Mouse (Mus musculus): ENCODE measurements around the gene Stc2. TPM values are rescaled to one million over a fixed set of nuclear protein-coding genes. Genes with fewer than 3 reads are reported as not detected.

Stc2 gene
- polyA plus RNA-seq (2012; rRNA removed), result 1.2 and 1.8 TPM in 2 replicates

- peak in 1 of 2 experiments; percentile 32 for DNase-seq (ENCODE audit: extremely low spot score in 1 of 2, low spot score in 1 of 2)
Measured at GRCm38 (mm10) chr11:31369648-31370286, at the start of gene Stc2. Gene Stc2 (minus strand): TSS chr11:31370074.

GRCm38 (mm10) chr11:31417071-31417470 lies 47.2 kb upstream of the Stc2 start:
- DNase-seq (ENCODE audit: extremely low spot score in 1 of 2, low spot score in 1 of 2), result no peak

DNA sequence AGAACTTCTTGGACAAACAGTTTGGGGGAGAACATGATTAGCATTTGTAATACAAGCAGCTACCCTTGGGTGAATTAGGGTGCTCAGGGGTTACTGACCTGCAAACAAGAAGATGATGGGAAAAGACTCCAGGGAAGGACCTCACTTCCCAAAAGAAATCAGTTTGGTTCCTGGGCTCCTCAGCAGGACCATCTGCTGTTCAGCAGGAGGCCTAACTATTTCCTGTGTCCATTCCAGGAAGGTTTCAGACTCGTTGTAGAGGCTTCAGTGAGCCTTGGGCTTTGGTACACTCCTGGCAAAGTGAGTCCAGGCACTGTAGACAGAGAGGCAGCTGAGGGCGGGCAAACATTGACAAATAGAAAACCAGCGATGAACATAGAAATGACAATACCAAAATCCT lies 42.5 kb upstream of the Stc2 start:
- no peak for DNase-seq (ENCODE audit: extremely low spot score in 1 of 2, low spot score in 1 of 2)

- no peak for DNase-seq (ENCODE audit: extremely low spot score in 1 of 2, low spot score in 1 of 2)
Measured at GRCm38 (mm10) chr11:31406736-31407135, 36.9 kb upstream of the Stc2 start.

DNA sequence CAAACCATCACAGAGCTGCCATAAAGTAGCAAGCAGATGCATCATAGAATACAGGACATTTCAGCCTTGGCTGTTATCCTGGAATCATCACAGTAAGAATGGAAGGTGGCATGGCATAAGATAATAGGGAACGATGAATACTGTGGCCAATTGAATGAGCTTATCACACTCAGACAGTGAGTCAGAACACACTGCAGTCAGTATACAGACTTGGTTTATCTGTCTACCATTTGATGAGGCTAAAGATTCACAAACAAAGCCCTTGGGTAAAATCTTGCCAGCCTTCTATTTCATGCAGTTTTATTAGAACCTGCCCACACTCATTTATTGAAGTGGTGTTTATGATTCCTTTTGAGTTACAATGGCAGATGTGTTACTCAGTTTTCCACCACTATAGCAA lies 33.2 kb upstream of the Stc2 start:
- DNase-seq (ENCODE audit: extremely low spot score in 1 of 2, low spot score in 1 of 2), result no peak

DNA sequence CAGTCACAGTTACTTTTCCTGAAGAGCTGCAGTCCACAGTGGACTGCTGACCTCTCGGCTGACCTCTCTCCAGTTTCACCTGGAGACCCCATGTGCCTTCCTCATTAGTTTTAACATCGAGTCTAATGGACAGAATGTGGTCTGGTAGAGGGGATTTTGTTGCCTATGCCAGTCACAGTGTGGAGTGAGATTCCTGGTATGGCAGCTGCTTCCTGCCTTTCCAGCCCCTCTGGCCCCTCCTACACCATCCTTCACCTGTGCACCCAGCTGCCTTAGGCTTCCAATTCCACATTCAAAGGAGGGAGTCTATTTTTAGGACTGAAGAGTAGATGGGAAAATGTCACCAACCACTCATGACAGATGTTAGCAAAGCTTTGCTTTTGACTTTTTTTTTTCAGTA lies 28.7 kb upstream of the Stc2 start:
- DNase-seq (ENCODE audit: extremely low spot score in 1 of 2, low spot score in 1 of 2), result no peak

DNA sequence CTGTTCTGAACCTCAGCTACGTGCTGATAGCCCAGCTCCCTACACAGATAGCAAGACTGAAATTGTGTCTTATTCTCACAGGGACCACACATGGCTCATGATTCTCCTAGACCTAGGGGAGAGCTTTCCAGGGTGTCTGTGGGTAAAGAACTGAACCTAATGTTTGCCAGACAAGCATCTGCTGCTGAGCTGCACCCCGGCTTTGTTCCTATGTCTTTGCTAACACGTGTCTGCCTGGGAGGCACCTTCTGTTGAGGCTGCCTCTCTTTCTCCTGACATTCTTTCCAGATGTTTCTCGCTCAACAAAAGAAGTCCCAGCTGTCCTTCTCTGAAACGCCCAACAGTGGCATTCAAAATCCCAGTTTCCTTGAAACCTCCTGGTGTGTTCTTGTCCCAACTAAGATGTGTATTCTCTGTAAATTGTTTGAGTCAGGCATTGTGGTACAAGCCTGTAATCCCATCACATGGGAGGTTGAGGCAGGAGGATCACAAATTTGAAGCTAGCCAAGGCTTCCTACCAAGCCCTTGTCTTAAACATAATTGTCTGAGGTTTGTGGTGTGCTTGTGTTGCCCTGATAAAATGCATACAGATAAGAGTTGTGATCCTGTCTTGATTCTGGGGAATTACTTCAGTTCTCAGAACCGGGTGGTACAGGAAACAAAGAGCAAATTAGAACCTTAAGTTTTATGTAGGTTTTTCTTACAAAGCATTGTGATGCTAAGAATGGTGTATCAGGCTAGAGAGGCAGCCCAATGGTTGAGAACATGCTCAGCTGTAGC lies 27.0 kb upstream of the Stc2 start:
- DNase-seq (ENCODE audit: extremely low spot score in 1 of 2, low spot score in 1 of 2), result no peak

- DNase-seq (ENCODE audit: extremely low spot score in 1 of 2, low spot score in 1 of 2), result no peak
Measured at GRCm38 (mm10) chr11:31394026-31394425, 24.2 kb upstream of the Stc2 start.

DNA sequence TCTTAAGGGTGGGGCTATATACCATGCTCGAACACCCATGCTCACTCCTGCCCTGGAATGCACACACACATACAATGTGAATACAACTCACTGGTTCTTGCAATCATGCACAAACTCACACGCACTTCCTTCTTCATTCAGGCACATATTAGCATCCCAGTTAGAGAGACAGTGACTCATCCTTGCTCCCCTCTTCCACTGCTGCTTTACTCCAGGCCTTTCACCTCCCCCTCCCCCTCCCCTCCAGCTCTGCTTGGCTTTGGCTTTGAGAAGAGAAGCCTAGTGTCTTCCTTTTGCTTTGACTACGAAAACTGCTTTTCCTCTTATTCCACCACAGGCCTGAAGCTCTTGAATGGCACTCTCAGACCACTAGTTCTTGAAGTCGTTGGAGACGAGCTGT lies 22.5 kb upstream of the Stc2 start:
- DNase-seq (ENCODE audit: extremely low spot score in 1 of 2, low spot score in 1 of 2), result peak in 1 of 2 experiments; percentile 12

DNA sequence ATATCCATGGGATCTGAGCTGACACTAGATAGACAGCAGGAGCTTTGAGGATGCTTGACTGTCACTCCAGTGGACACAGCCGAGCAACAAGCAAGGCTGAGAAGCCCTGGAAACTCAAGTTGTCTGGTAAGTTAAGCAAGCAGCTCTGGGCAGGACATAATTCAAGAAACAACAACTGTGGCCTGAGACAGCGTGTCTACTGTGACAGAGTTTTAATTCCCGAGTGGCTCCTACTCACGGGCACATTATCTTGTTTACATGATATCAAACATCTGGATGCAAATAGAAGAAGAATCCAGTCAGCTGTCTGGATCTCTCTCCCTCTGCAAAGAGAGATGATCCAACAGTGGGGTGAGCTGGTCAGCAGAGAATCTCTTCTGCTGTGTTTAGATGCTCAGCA lies 19.0 kb upstream of the Stc2 start:
- DNase-seq (ENCODE audit: extremely low spot score in 1 of 2, low spot score in 1 of 2), result no peak

DNA sequence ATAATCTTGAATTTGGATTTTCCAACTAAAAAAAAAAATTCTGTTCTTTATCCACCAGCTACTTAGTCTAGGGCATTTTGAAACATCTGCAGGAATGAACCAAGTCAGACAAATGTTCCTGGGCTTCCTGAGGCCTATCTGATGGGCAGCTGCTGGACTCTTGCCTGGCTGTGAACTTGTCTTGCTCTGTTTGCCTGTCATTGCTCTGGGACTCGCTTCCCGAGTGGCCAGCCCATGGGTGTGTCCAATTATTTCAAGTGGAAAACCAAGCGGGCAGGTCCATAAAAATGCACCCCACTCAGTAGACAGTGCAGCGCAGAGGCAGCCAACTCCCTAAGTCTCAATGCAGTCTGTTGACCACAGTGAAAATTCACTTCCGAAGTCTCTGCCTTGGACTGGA lies 17.7 kb upstream of the Stc2 start:
- DNase-seq (ENCODE audit: extremely low spot score in 1 of 2, low spot score in 1 of 2), result no peak

- DNase-seq (ENCODE audit: extremely low spot score in 1 of 2, low spot score in 1 of 2), result no peak
Measured at GRCm38 (mm10) chr11:31386571-31386970, 16.7 kb upstream of the Stc2 start.

GRCm38 (mm10) chr11:31383968-31384367 lies 14.1 kb upstream of the Stc2 start:
- no peak for DNase-seq (ENCODE audit: extremely low spot score in 1 of 2, low spot score in 1 of 2)

DNA sequence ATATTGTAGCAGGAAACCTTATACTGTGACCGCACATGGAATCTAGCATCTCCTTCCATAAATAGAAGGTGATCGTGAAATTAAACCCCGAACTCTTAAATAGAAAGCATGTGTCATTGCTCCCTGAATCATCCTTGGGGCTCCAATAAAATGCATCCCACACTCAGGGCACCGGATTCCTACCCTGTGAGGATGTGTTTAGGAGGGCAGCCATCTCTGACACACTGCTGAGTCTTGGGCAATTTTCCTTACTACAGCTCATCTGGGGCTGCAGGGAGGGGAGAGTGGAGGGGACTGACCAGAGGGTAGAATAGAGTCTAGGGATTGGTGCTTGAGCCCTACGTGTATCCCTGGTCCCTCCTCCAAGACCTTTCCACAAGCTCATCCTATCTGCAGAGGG lies 12.3 kb upstream of the Stc2 start:
- DNase-seq (ENCODE audit: extremely low spot score in 1 of 2, low spot score in 1 of 2), result no peak

- DNase-seq (ENCODE audit: extremely low spot score in 1 of 2, low spot score in 1 of 2), result no peak
Measured at GRCm38 (mm10) chr11:31373438-31373837, 3.6 kb upstream of the Stc2 start.

GRCm38 (mm10) chr11:31372206-31372605 lies 2.3 kb upstream of the Stc2 start:
- DNase-seq (ENCODE audit: extremely low spot score in 1 of 2, low spot score in 1 of 2), result no peak

DNA sequence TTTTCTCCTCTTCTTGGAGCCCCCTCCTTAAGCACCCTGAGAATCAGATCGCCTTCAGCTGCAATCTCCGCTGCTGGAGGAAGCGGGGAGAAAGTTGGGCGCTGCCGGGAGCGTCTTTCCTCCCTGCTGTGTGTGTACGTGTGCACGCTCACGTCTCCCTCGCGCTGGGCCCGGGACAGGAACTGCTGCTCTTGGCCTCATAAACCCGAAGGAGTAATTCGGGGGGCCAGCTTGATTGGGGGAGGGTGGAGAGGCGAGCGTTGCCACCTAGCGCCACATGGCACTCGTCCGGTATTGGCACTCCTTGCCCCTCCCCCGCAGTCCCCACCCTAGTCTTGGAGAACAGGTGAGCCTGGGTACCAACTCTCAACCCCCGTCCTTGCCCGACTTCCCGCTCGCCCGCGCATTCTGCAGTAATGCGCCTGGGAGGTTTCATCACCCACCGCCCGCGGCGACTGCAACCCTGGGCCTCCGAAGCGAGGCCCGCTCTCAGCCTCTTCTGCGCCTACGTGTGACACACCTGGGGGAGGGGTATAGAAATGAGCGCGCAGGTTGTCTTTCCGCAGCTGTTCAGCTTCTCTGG lies 1.5 kb upstream of the Stc2 start:
- DNase-seq (ENCODE audit: extremely low spot score in 1 of 2, low spot score in 1 of 2), result no peak

DNA sequence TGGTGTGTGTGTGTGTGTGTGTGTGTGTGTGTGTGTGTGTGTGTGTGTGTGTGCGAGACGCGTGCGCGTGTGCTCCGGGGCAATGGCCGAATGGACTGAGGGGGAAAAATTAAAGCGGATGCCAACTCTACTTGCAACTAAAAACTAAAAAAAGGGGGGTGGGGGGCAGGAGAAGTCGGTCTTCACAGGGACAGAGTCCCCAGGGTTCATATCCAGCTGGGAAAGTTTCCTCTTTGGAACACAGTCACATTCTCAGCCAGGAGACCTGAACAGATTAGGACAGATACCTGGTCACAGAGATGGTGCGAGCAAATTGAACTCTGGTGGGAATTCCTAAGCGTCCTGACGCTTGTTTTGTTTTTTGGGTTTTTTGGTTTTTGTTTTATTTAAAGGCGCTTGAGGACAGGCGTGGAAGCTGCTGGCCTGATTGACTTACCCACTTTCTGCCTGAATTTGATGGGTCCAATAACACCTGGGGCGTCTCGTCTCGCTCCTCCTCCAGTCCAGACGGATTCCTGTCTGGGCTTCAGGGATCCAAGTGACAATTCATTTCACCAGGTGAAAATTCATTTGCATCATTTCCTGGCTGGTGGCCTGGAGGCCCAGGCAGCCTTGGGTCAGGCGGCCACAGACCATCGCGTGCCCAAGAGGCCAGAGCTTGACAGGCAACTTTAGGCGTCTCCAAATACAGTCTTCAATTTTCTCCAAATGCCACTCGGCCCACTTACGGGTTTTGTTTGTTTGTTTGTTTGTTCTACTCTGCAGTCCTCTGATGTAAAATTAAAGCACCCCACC lies 759 bp upstream of the Stc2 start:
- no peak for DNase-seq (ENCODE audit: extremely low spot score in 1 of 2, low spot score in 1 of 2)

DNA sequence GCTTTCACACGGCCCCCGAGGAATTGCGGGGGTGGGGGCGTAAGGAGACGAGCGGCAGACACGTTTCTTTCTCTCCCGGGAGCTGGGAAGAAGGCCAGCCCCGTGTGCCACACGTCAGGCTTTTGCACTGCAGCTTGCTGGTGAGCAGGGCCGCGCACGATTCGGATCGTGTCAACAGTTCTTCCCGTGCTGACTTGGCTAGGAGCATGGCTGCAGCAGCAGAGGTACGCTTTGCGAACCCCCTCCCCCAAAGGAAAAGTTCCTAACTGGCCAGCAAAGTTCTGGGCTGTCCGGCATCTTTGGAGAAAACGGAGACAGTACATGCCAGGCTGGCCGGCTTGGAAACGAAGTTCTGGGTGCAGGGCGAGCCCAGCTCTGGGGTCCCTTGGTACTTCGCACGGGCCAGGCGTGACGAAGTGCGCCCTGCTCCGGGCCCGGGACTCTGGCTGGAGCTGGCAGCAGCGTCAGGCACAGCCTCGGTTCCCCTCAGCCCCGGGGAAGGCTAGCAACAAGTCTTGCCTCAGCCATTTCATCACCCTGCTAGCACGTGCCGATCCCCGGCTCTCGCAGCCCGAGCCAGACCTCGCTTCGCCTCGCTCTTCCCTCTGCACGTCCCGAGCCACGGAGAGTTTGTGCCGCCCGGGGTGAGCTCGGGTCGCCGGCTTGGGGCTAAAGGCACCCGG lies 768 bp downstream of the Stc2 start:
- DNase-seq (ENCODE audit: extremely low spot score in 1 of 2, low spot score in 1 of 2), result peak in 1 of 2 experiments; percentile 63

DNA sequence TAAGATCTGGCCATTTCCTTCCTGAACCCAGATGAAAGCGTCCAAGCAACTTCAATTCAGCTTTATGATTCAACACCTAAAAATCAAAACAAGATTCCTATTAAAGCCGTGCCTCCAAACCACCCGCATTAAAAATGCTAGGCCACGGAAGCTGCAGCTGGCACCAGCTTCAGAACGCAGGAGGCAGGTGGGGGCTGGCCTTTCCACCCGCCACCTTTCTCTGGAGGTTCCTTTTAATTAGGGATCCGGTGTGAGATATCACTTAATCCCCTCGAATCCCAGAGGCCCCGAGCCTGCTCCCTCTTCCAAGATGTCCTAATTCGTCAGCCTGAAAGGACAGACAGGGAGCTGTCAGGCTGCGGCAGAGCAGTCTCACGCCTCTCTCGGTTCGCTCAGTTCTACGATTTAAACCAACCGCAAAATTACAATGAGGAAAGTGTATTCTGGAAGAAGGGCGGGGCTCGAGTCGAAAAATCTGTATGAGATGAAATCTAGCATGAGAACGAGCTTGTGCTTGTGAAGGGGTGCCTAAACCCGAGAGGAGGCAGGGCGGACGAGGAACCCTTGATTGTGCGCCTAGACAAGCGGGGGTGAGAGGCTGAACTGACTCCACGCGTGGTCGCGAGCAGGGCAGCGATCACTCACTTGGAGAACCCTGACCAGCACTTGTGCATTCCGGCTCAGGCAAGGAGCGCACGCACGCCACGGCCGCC lies 1.5 kb downstream of the Stc2 start:
- no peak for DNase-seq (ENCODE audit: extremely low spot score in 1 of 2, low spot score in 1 of 2)
